Mouse (Mus musculus) myocyte (in vitro differentiated cells): ENCODE results near the gene Gsdme.

Experiments
- CEBPB ChIP-seq: IDR thresholded peaks from 2 replicates; pipeline ENCODE4 v1.6.1; 2011; ENCODE audit warnings: mild to moderate bottlenecking, moderate library complexity; ENCODE audit not compliant: poor library complexity, insufficient read depth, severe bottlenecking
- POLR2AphosphoS2 ChIP-seq: IDR thresholded peaks from one replicate; pipeline ENCODE4 v1.6.1; 2011; ENCODE audit warnings: low read depth, control low read depth; ENCODE audit not compliant: insufficient read length

- TF ChIP-seq CEBPB (no peak), POLR2AphosphoS2 (no peak)
These were observed 30.7 kb downstream of the Gsdme start for GRCm38 (mm10) chr6:50232984-50233383.
